Mouse (Mus musculus) CH12.LX (cell line): ENCODE results near the gene Brap. TPM values are rescaled to one million over a fixed set of nuclear protein-coding genes. Genes with fewer than 3 reads are reported as not detected.

Experiments
- DNase-seq: peaks from one replicate; pipeline ENCODE4 v3.0.0-alpha.2; 2013; ENCODE audit errors: extremely low read depth
- H3K27ac ChIP-seq: 2 replicates; pipeline ENCODE4 v1.5.1; 2012; ENCODE audit warnings: low read depth, mild to moderate bottlenecking, control low read depth, moderate library complexity; ENCODE audit not compliant: insufficient read depth
- H3K27me3 ChIP-seq: replicated peaks from 2 replicates; pipeline ENCODE3; 2012; ENCODE audit warnings: inconsistent platforms
- H3K36me3 ChIP-seq, 2 experiments: replicated peaks in 1 of 2; 2 replicates each; pipeline versions ENCODE3 to v1.6.1; 2012; ENCODE audit warnings: inconsistent platforms in 1 of 2, low read length in 1 of 2, mild to moderate bottlenecking in 1 of 2, mixed read lengths in 1 of 2, moderate library complexity in 1 of 2; ENCODE audit not compliant: control insufficient read depth in 1 of 2, insufficient read depth in 1 of 2
- H3K4me1 ChIP-seq, 2 experiments: 2 replicates each; pipeline ENCODE4 v1.6.1; 2012; ENCODE audit warnings: inconsistent platforms in 1 of 2, moderate library complexity in 1 of 2; ENCODE audit not compliant: insufficient read depth in 2 of 2, control insufficient read depth in 1 of 2
- H3K4me2 ChIP-seq: 2 replicates; pipeline ENCODE4 v1.6.1; 2012; ENCODE audit warnings: low read depth, mild to moderate bottlenecking, control low read depth; ENCODE audit not compliant: poor library complexity, insufficient read depth, severe bottlenecking
- H3K4me3 ChIP-seq, 3 experiments: fragments of 150-350 bp in 1 of 3; sonication (generic) in 1 of 3; replicated peaks in 1 of 3; 2 replicates each; pipeline versions ENCODE3 to v1.5.1; 2011 to 2012; ENCODE audit warnings: low read depth in 2 of 3, low read length in 2 of 3, mild to moderate bottlenecking in 2 of 3, moderate library complexity in 2 of 3, control low read depth in 1 of 3, improper control_type of control experiment in 1 of 3, inconsistent platforms in 1 of 3, mixed read lengths in 1 of 3; ENCODE audit not compliant: poor library complexity in 1 of 3
- H3K79me2 ChIP-seq: replicated peaks from 2 replicates; pipeline ENCODE4 v1.6.1; 2012; ENCODE audit warnings: mild to moderate bottlenecking, moderate library complexity; ENCODE audit not compliant: control insufficient read depth, poor library complexity, insufficient read depth, severe bottlenecking; ENCODE audit errors: extremely low read depth
- H3K9ac ChIP-seq: 2 replicates; pipeline ENCODE4 v1.6.1; 2012; ENCODE audit warnings: low read depth, mild to moderate bottlenecking, control low read depth, moderate library complexity; ENCODE audit not compliant: insufficient read depth
- H3K9me3 ChIP-seq: replicated peaks from 2 replicates; pipeline ENCODE3; 2012; ENCODE audit warnings: low read length, inconsistent platforms, mixed read lengths
- BHLHE40 ChIP-seq: IDR thresholded peaks from 2 replicates; pipeline ENCODE4 v1.6.1; 2011; ENCODE audit warnings: mild to moderate bottlenecking, low read depth, low read length, improper control_type of control experiment
- CHD1 ChIP-seq: IDR thresholded peaks from 2 replicates; pipeline ENCODE4 v1.6.1; 2012; ENCODE audit warnings: low read depth, low read length, improper control_type of control experiment, inconsistent platforms
- CHD2 ChIP-seq: IDR thresholded peaks from 2 replicates; pipeline ENCODE4 v1.6.1; 2011; ENCODE audit warnings: low read length, improper control_type of control experiment
- E2F4 ChIP-seq: IDR thresholded peaks from 2 replicates; pipeline ENCODE4 v1.6.1; 2011; ENCODE audit warnings: low read depth, low read length, improper control_type of control experiment; ENCODE audit not compliant: insufficient replicate concordance
- ELF1 ChIP-seq: IDR thresholded peaks from 2 replicates; pipeline ENCODE4 v1.6.1; 2014; ENCODE audit warnings: low read depth, mild to moderate bottlenecking, inconsistent platforms, low read length, improper control_type of control experiment
- IRF4 ChIP-seq: IDR thresholded peaks from 2 replicates; pipeline ENCODE4 v1.6.1; 2014; ENCODE audit warnings: low read depth, mild to moderate bottlenecking, inconsistent platforms, low read length, improper control_type of control experiment
- JUN ChIP-seq: IDR thresholded peaks from 2 replicates; pipeline ENCODE4 v1.6.1; 2011; ENCODE audit warnings: low read depth, mild to moderate bottlenecking, low read length, improper control_type of control experiment, moderate library complexity; ENCODE audit not compliant: insufficient read depth
- KAT2A ChIP-seq: IDR thresholded peaks from 2 replicates; pipeline ENCODE4 v1.6.1; 2012; ENCODE audit warnings: low read length, improper control_type of control experiment, inconsistent platforms; ENCODE audit not compliant: insufficient replicate concordance
- MXI1 ChIP-seq: IDR thresholded peaks from 2 replicates; pipeline ENCODE4 v1.6.1; 2011; ENCODE audit warnings: mild to moderate bottlenecking, low read depth, low read length, improper control_type of control experiment
- MYC ChIP-seq: IDR thresholded peaks from 2 replicates; pipeline ENCODE4 v1.6.1; 2011; ENCODE audit warnings: low read depth, mild to moderate bottlenecking, improper control_type of control experiment, low read length
- NRF1 ChIP-seq: IDR thresholded peaks from 2 replicates; pipeline ENCODE4 v1.6.1; 2014; ENCODE audit warnings: low read depth, mild to moderate bottlenecking, inconsistent platforms, low read length, improper control_type of control experiment, moderate library complexity
- RAD21 ChIP-seq: IDR thresholded peaks from 2 replicates; pipeline ENCODE4 v1.6.1; 2011; ENCODE audit warnings: low read depth, mild to moderate bottlenecking, low read length, improper control_type of control experiment, moderate library complexity
- RCOR1 ChIP-seq: conservative IDR thresholded peaks from 2 replicates; pipeline ENCODE4 v1.6.1; 2012; ENCODE audit warnings: low read depth, mild to moderate bottlenecking, inconsistent platforms, low read length, improper control_type of control experiment
- TBP ChIP-seq: conservative IDR thresholded peaks from 2 replicates; pipeline ENCODE4 v1.6.1; 2011; ENCODE audit warnings: low read depth, low read length, improper control_type of control experiment
- USF1 ChIP-seq: IDR thresholded peaks from 2 replicates; pipeline ENCODE4 v1.6.1; 2014; ENCODE audit warnings: low read depth, mild to moderate bottlenecking, inconsistent platforms, low read length, improper control_type of control experiment
- ZC3H11A ChIP-seq: IDR thresholded peaks from 2 replicates; pipeline ENCODE4 v1.6.1; 2012; ENCODE audit warnings: low read depth, mild to moderate bottlenecking, inconsistent platforms, low read length, improper control_type of control experiment
- ZMIZ1 ChIP-seq: IDR thresholded peaks from 2 replicates; pipeline ENCODE4 v1.6.1; 2012; ENCODE audit warnings: low read depth, mild to moderate bottlenecking, inconsistent platforms, low read length, improper control_type of control experiment
- dilution Hi-C: fragments of 300-500 bp; cut with MboI; formaldehyde crosslinking; loops from 2 replicates; pipeline ENCODE4 v1.14.3; 2020; ENCODE audit warnings: low sequenced_read_pairs; ENCODE audit not compliant: extremely low pct_unique_long_range_greater_than_20kb, extremely low pct_ligation_motif_present
- in situ Hi-C: fragments of 300-500 bp; cut with MboI; formaldehyde crosslinking; loops from 3 replicates; pipeline ENCODE4 v1.14.3; 2019; ENCODE audit warnings: low sequenced_read_pairs, low pct_ligation_motif_present, low pct_unique_long_range_greater_than_20kb, mixed read lengths
- polyA plus RNA-seq: library from polyadenylated mRNA; unstranded; fragments of >175 nt; gene quantifications from 2 replicates; pipeline ENCODE4 v1.2.1, GENCODE M21; 2012; ENCODE audit warnings: low read depth; ENCODE audit not compliant: insufficient read length
- total RNA-seq, 2 experiments: library from RNA; depleted of rRNA; stranded (reverse); fragments of 300-350 nt in 1 of 2; fragments of >200 nt in 1 of 2; gene quantifications; 2 replicates each; pipeline ENCODE4 v1.2.3; 2012 to 2014

Gene Brap
- total and polyA plus RNA-seq, 3 experiments = 23.7 to 33.3 (median 29.8) TPM

DNA sequence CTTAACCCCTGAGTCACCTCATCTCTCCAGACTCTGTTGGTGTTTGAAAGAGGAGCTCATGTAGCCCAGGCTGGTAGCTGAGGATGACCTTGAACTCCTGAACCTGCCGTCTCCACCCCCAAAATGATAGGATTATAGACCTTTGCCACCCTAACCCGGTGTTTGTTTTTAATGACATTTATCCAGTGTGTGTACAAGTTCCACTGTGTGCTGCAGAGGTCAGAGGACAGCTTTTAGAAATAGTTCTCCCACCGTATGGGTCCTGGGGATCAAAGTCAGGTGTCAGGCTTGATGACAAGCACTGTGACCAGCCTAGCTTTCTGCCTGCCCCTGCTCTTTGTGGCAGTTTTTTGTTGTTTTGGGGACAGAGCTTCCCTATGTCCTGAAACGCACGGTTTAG is 39.5 kb downstream of the Brap start:
- no peak overlapping the region for H3K4me2 ChIP-seq

GRCm38 (mm10) chr5:121700496-121700895 is 40.1 kb downstream of the Brap start:
- Histone ChIP-seq H3K27me3 (peaks cover 2% of the 10 kb centered on the region), H3K9me3 (no peaks in the 10 kb centered on the region), H3K4me1 (peaks cover 0 to 5% of the 10 kb centered on the region in 2 experiments; a peak in 1 of 4 replicates), H3K4me3 (no peak overlapping the region), H3K36me3 (no peaks in the 10 kb centered on the region), H3K27ac (no peak overlapping the region), H3K4me2 (no peak overlapping the region), H3K9ac (no peak overlapping the region), H3K79me2 (no peaks in the 10 kb centered on the region)
- in situ Hi-C loops = no loop called here
- TF ChIP-seq NRF1 (no peak), RCOR1 (no peak), IRF4 (no peak), MXI1 (no peak), RAD21 (no peak), E2F4 (no peak), MYC (no peak), TBP (no peak), CHD2 (no peak), ELF1 (no peak), JUN (no peak), USF1 (no peak), ZC3H11A (no peak)
- dilution Hi-C loops = no loop called here
- DNase-seq = no peak

More for the DNA sequence above, 39.5 kb downstream of the Brap start:
- TF ChIP-seq RCOR1 (no peak), ZMIZ1 (no peak), ELF1 (no peak), KAT2A (no peak), USF1 (no peak), CHD1 (no peak), BHLHE40 (no peak), JUN (no peak), MYC (no peak)
- no peaks in the 10 kb centered on the region for H3K9me3 ChIP-seq
- H3K36me3 ChIP-seq = no peaks in the 10 kb centered on the region
- H3K4me3 ChIP-seq = no peak overlapping the region
- no peak overlapping the region for H3K27ac ChIP-seq
- peaks cover 0 to 5% of the 10 kb centered on the region in 2 experiments; a peak in 1 of 4 replicates for H3K4me1 ChIP-seq
- peaks cover 2% of the 10 kb centered on the region for H3K27me3 ChIP-seq
- no peak overlapping the region for H3K9ac ChIP-seq
- in situ Hi-C loops = no loop called here
- dilution Hi-C loops = no loop called here
- no peak for DNase-seq
- no peaks in the 10 kb centered on the region for H3K79me2 ChIP-seq
